Mouse (Mus musculus): Measurements from ENCODE around the gene Serpind1. TPM values are rescaled to one million over a fixed set of nuclear protein-coding genes. Genes with fewer than 3 reads are reported as not detected.

Gene Serpind1
- polyA plus RNA-seq, 1 experiment = 1.7 TPM

- H3K4me3 ChIP-seq (replicated peaks; ENCODE audit: extremely low read depth, low read depth, low read length) = no peak overlapping the region
- no peak for DNase-seq
- peaks cover 3% of the 10 kb centered on the region; the same call in 1 of the 2 replicates for H3K4me1 ChIP-seq (ENCODE audit: control insufficient read depth, insufficient read depth, low read length)
- TF ChIP-seq CTCF (IDR thresholded peaks at IDR 0.05; ENCODE audit: insufficient read depth, low read length) (no peak), POLR2A (IDR thresholded peaks at IDR 0.05; ENCODE audit: borderline replicate concordance, extremely low read depth, low read depth, low read length) (no peak)
- WGBS = 80% methylated on average over 4 of the region's 4 CpGs
These were observed 10.7 kb downstream of the Serpind1 start for GRCm38 (mm10) chr16:17341847-17342246.

DNA sequence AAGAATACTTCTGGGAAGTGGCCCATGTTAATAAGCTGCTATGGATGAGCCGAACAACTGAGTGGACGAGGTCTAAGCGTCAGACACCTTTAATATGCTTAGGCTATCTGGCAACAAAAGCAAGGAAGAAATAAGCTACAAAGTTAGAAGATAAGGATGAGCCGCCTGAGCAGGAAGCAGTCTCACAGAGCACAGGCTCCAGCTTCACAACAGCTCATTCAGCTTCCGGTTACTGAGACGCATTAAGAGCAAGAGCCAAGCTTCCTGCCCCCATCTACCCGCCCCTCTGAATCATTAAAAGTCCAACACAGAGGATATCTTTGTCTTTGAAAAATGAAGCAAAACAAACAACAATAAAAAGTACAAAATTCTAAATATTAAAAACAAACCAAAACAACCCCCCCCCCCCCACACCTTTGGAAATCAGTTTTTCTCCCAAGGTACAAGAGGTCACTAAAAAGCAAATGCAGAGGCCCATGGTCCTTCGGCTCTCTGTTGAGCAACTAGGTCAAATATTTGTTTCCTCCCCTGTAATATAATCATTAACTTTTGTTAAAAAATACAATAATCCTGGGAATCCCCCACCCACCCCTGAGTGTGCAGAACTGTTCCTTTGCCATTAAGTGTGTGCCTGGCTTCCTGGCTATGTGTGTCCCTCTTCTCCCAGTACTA is 14.1 kb downstream of the Serpind1 start:
- no peak overlapping the region for H3K4me3 ChIP-seq (replicated peaks; ENCODE audit: extremely low read depth, low read depth, low read length)
- peaks cover 3% of the 10 kb centered on the region; the same call in 1 of the 2 replicates for H3K4me1 ChIP-seq (ENCODE audit: control insufficient read depth, insufficient read depth, low read length)
- 37% methylated on average over 8 of the region's 8 CpGs for WGBS
- no peak for DNase-seq
- TF ChIP-seq POLR2A (IDR thresholded peaks at IDR 0.05; ENCODE audit: borderline replicate concordance, extremely low read depth, low read depth, low read length) (no peak), CTCF (IDR thresholded peaks at IDR 0.05; ENCODE audit: insufficient read depth, low read length) (no peak)

DNA sequence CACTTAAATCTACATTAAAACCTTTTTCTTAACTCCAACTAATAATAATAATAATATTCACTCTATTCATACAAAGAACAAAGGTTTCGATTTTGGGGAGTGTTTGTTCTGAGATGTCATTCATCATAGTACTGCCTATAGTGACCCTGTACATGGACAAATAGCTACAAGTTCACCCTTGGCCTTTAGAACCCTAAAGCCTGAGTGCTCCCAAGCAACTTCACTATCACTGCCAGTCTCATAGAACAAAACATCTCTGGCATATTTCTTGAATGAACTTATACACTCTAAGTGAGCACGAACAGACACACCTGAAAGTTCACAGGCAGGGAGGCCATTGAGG is 14.6 kb downstream of the Serpind1 start:
- WGBS = 77% methylated on average over 2 of the region's 2 CpGs
- TF ChIP-seq CTCF (IDR thresholded peaks at IDR 0.05; ENCODE audit: insufficient read depth, low read length) (no peak), POLR2A (IDR thresholded peaks at IDR 0.05; ENCODE audit: borderline replicate concordance, extremely low read depth, low read depth, low read length) (no peak)
- no peak overlapping the region for H3K4me3 ChIP-seq (replicated peaks; ENCODE audit: extremely low read depth, low read depth, low read length)
- DNase-seq = no peak
- peaks cover 3% of the 10 kb centered on the region; the same call in 1 of the 2 replicates for H3K4me1 ChIP-seq (ENCODE audit: control insufficient read depth, insufficient read depth, low read length)

- H3K4me3 ChIP-seq (replicated peaks; ENCODE audit: extremely low read depth, low read depth, low read length) = no peak overlapping the region
- 65% methylated on average over 1 of the region's 1 CpGs for WGBS
- H3K4me1 ChIP-seq (ENCODE audit: control insufficient read depth, insufficient read depth, low read length) = peaks cover 3% of the 10 kb centered on the region; the same call in 1 of the 2 replicates
- TF ChIP-seq POLR2A (IDR thresholded peaks at IDR 0.05; ENCODE audit: borderline replicate concordance, extremely low read depth, low read depth, low read length) (no peak), CTCF (IDR thresholded peaks at IDR 0.05; ENCODE audit: insufficient read depth, low read length) (no peak)
- DNase-seq = no peak
These were observed 15.6 kb downstream of the Serpind1 start for GRCm38 (mm10) chr16:17346766-17347165.

DNA sequence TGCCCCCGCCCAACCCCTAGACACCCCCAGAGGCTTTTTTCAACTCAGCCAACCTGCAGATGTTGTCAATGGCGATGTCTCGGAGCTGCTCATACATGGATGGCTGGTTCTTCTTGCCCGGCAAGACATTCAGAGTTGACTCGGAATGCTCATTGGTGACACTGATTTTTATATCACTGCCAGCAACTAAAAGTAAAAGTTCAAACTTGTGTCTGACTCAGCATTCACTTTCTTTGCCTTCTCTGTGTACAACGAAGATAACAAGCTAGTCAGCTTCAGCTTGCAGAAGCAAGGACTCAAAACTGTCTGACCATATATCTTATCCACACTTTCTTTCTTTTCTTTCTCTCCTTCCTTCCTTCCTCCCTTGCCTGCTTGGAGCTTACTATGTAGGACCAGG is 24.9 kb downstream of the Serpind1 start:
- DNase-seq = no peak
- Histone ChIP-seq H3K4me1 (ENCODE audit: control insufficient read depth, insufficient read depth, low read length) (no peaks in the 10 kb centered on the region), H3K4me3 (replicated peaks; ENCODE audit: extremely low read depth, low read depth, low read length) (no peak overlapping the region)
- 87% methylated on average over 6 of the region's 6 CpGs for WGBS
- TF ChIP-seq CTCF (IDR thresholded peaks at IDR 0.05; ENCODE audit: insufficient read depth, low read length) (no peak), POLR2A (IDR thresholded peaks at IDR 0.05; ENCODE audit: borderline replicate concordance, extremely low read depth, low read depth, low read length) (no peak)

GRCm38 (mm10) chr16:17358787-17359186 is 27.6 kb downstream of the Serpind1 start:
- WGBS = 96% methylated on average over 4 of the region's 4 CpGs
- TF ChIP-seq CTCF (IDR thresholded peaks at IDR 0.05; ENCODE audit: insufficient read depth, low read length) = no peak
- TF ChIP-seq POLR2A (IDR thresholded peaks at IDR 0.05; ENCODE audit: borderline replicate concordance, extremely low read depth, low read depth, low read length) = no peak
- no peak for DNase-seq

GRCm38 (mm10) chr16:17382306-17382705 is 51.1 kb downstream of the Serpind1 start:
- DNase-seq = no peak
- 85% methylated on average over 4 of the region's 4 CpGs for WGBS

More at GRCm38 (mm10) chr16:17358787-17359186, 27.6 kb downstream of the Serpind1 start:
- no peak overlapping the region for H3K4me3 ChIP-seq (replicated peaks; ENCODE audit: extremely low read depth, low read depth, low read length)
- no peaks in the 10 kb centered on the region for H3K4me1 ChIP-seq (ENCODE audit: control insufficient read depth, insufficient read depth, low read length)

GRCm38 (mm10) chr16:17383594-17384326 is 52.6 kb downstream of the Serpind1 start:
- no peak overlapping the region for H3K4me3 ChIP-seq (replicated peaks; ENCODE audit: extremely low read depth, low read depth, low read length)
- no peak for DNase-seq
- no peak for TF ChIP-seq CTCF (IDR thresholded peaks at IDR 0.05; ENCODE audit: insufficient read depth, low read length)
- no peak for TF ChIP-seq POLR2A (IDR thresholded peaks at IDR 0.05; ENCODE audit: borderline replicate concordance, extremely low read depth, low read depth, low read length)
- 88% methylated on average over 2 of the region's 2 CpGs for WGBS
- H3K4me1 ChIP-seq (ENCODE audit: control insufficient read depth, insufficient read depth, low read length) = no peaks in the 10 kb centered on the region

More at GRCm38 (mm10) chr16:17382306-17382705, 51.1 kb downstream of the Serpind1 start:
- Histone ChIP-seq H3K4me3 (replicated peaks; ENCODE audit: extremely low read depth, low read depth, low read length) (no peak overlapping the region), H3K4me1 (ENCODE audit: control insufficient read depth, insufficient read depth, low read length) (no peaks in the 10 kb centered on the region)
- TF ChIP-seq POLR2A (IDR thresholded peaks at IDR 0.05; ENCODE audit: borderline replicate concordance, extremely low read depth, low read depth, low read length) (no peak), CTCF (IDR thresholded peaks at IDR 0.05; ENCODE audit: insufficient read depth, low read length) (no peak)

GRCm38 (mm10) chr16:17392784-17393183 is 61.6 kb downstream of the Serpind1 start:
- DNase-seq = no peak
- 44% methylated on average over 4 of the region's 4 CpGs for WGBS
- no peak for TF ChIP-seq POLR2A (IDR thresholded peaks at IDR 0.05; ENCODE audit: borderline replicate concordance, extremely low read depth, low read depth, low read length)
- no peak for TF ChIP-seq CTCF (IDR thresholded peaks at IDR 0.05; ENCODE audit: insufficient read depth, low read length)
- Histone ChIP-seq H3K4me3 (replicated peaks; ENCODE audit: extremely low read depth, low read depth, low read length) (no peak overlapping the region), H3K4me1 (ENCODE audit: control insufficient read depth, insufficient read depth, low read length) (peaks cover 3% of the 10 kb centered on the region)

Other genes starting within 250 kb of the Serpind1 start
- gene Ppil2, start 220.1 kb upstream of the Serpind1 start, polyA plus RNA-seq (2012; rRNA removed) = 66.5 and 74.0 TPM in 2 replicates
- 0.89 and 1.2 TPM in 2 replicates for gene 2610318N02Rik, start 206.2 kb upstream of the Serpind1 start, polyA plus RNA-seq (2012; rRNA removed)
- gene Sdf2l1, start 199.0 kb upstream of the Serpind1 start, polyA plus RNA-seq (2012; rRNA removed) = 29.1 and 37.2 TPM in 2 replicates
- 5.7 and 6.2 TPM in 2 replicates for gene Ydjc, start 186.8 kb upstream of the Serpind1 start, polyA plus RNA-seq (2012; rRNA removed)
- gene Ccdc116, start 184.1 kb upstream of the Serpind1 start, polyA plus RNA-seq (2012; rRNA removed) = 0.91 TPM in 2 replicates
- gene Ube2l3, start 128.7 kb upstream of the Serpind1 start, polyA plus RNA-seq (2012; rRNA removed) = 40.4 and 51.2 TPM in 2 replicates
- 0.02 and 0.07 TPM in 2 replicates for gene Rimbp3, start 122.8 kb upstream of the Serpind1 start, polyA plus RNA-seq (2012; rRNA removed)
- gene Hic2, start 97.8 kb upstream of the Serpind1 start, polyA plus RNA-seq (2012; rRNA removed) = 2.0 and 2.2 TPM in 2 replicates
- gene Tmem191c, start 55.3 kb upstream of the Serpind1 start, polyA plus RNA-seq (2012; rRNA removed) = 7.0 and 8.6 TPM in 2 replicates
- gene Snap29, start 74.6 kb downstream of the Serpind1 start, polyA plus RNA-seq (2012; rRNA removed) = 4.6 and 7.3 TPM in 2 replicates
- 38.0 and 55.9 TPM in 2 replicates for gene Pi4ka, start 74.9 kb downstream of the Serpind1 start, polyA plus RNA-seq (2012; rRNA removed)
- gene Crkl, start 120.6 kb downstream of the Serpind1 start, polyA plus RNA-seq (2012; rRNA removed) = 56.5 and 63.3 TPM in 2 replicates
- 2.5 and 2.6 TPM in 2 replicates for gene Aifm3, start 158.2 kb downstream of the Serpind1 start, polyA plus RNA-seq (2012; rRNA removed)
- 243 and 247 TPM in 2 replicates for gene Lztr1, start 177.3 kb downstream of the Serpind1 start, polyA plus RNA-seq (2012; rRNA removed)
- gene Thap7, start 199.8 kb downstream of the Serpind1 start, polyA plus RNA-seq (2012; rRNA removed) = 87.3 and 90.4 TPM in 2 replicates
- gene Lrrc74b, start 229.9 kb downstream of the Serpind1 start, polyA plus RNA-seq (2012; rRNA removed) = 7.3 and 9.5 TPM in 2 replicates
- gene P2rx6, start 230.5 kb downstream of the Serpind1 start, polyA plus RNA-seq (2012; rRNA removed) = 10.7 and 12.7 TPM in 2 replicates